Mouse (Mus musculus): ENCODE results near the gene Notch2.

- TF ChIP-seq CTCF (IDR thresholded peaks at IDR 0.05; ENCODE audit: extremely low read depth, insufficient read length, insufficient replicate concordance, low read depth, low read length) (no peak), POLR2A (IDR thresholded peaks at IDR 0.05; ENCODE audit: low read depth, low read length) (no peak)
These were observed 43.6 kb downstream of the Notch2 start for GRCm38 (mm10) chr3:98056956-98057365.
